Mouse (Mus musculus): ENCODE data around the gene Lpcat1.

- TF ChIP-seq ZC3H11A (IDR thresholded peaks at IDR 0.05; ENCODE audit: borderline replicate concordance, low read depth, low read length), result no peak
- TF ChIP-seq ZNF384 (IDR thresholded peaks at IDR 0.05; ENCODE audit: low read depth, low read length), result no peak
These were observed 26.2 kb downstream of the Lpcat1 start for GRCm38 (mm10) chr13:73493183-73493582.

Measured in ES-E14 (cell line).